Mouse (Mus musculus): ENCODE measurements around the gene Hs6st3.
"Not testable (repeated sequence)": the region's sequence is repeated elsewhere in the genome, so short reads cannot be mapped to it uniquely, and the experiment has no call there.

GRCm38 (mm10) chr14:119587365-119587764 lies 449.2 kb downstream of the Hs6st3 start:
- TF ChIP-seq POLR2A (IDR thresholded peaks at IDR 0.05; ENCODE audit: low read depth, low read length); CTCF (conservative IDR thresholded peaks at IDR 0.05; ENCODE audit: insufficient read depth, insufficient read length, low read depth, low read length): not testable (repeated sequence)

All from kidney, adult 2 months (tissue).